Mouse (Mus musculus) olfactory bulb, adult 2 months (tissue): ENCODE results near the gene Cul3. TPM values are rescaled to one million over a fixed set of nuclear protein-coding genes. Genes with fewer than 3 reads are reported as not detected.

Source experiments
- H3K27ac ChIP-seq: fragments of 200-500 bp; 2 replicates; pipeline ENCODE4 v1.5.1; 2012; ENCODE audit warnings: low read depth, low read length; ENCODE audit not compliant: insufficient read depth
- H3K4me1 ChIP-seq: fragments of 200-500 bp; 2 replicates; pipeline ENCODE4 v1.6.1; 2012; ENCODE audit warnings: low read length; ENCODE audit not compliant: control insufficient read depth, insufficient read depth
- H3K4me3 ChIP-seq: fragments of 200-500 bp; 2 replicates; pipeline ENCODE4 v1.5.1; 2012; ENCODE audit warnings: mild to moderate bottlenecking, low read depth, low read length, moderate library complexity; ENCODE audit not compliant: insufficient read depth
- CTCF ChIP-seq: fragments of 200-500 bp; IDR thresholded peaks from 2 replicates; pipeline ENCODE4 v1.5.1; 2012; ENCODE audit warnings: low read depth, mild to moderate bottlenecking, low read length, moderate library complexity; ENCODE audit not compliant: insufficient read depth
- POLR2A ChIP-seq: fragments of 200-500 bp; IDR thresholded peaks from 2 replicates; pipeline ENCODE4 v1.6.1; 2012; ENCODE audit warnings: mild to moderate bottlenecking, low read depth, low read length, moderate library complexity; ENCODE audit not compliant: insufficient read depth
- WGBS: fragments of 180-500 bp; shearing (Covaris S2); methylation state at CpG from one replicate; pipeline ENCODE4 v1.1.7; 2018; 5-methylcytosine and 5-hydroxymethylcytosine counted together
- polyA plus RNA-seq: library from polyadenylated mRNA; stranded (reverse); fragments of >200 nt; gene quantifications from 2 replicates; pipeline ENCODE4 v1.2.4, GENCODE M21; 2012; ENCODE audit warnings: low replicate concordance; ENCODE audit not compliant: missing spikeins, insufficient read depth, insufficient read length

Cul3 gene
- polyA plus RNA-seq, result 477 TPM in 1 of 2 replicates, not detected in the other

GRCm38 (mm10) chr1:80340436-80341376, at the start of gene Cul3:
Gene Cul3, minus strand, starts transcription at chr1:80340480.
- no peaks in the 10 kb centered on the region for H3K4me1 ChIP-seq
- H3K4me3 ChIP-seq, result peak within 1 kb of the TSS; percentile 79
- H3K27ac ChIP-seq, result peak within 1 kb of the TSS; percentile 52
- no peak for TF ChIP-seq CTCF
- peak; percentile 84 for TF ChIP-seq POLR2A
- WGBS, result 8% methylated on average over 76 of the region's 85 CpGs

- H3K4me1 ChIP-seq, result no peaks in the 10 kb centered on the region
- 79% methylated on average over 7 of the region's 7 CpGs for WGBS
- H3K27ac ChIP-seq, result no peak overlapping the region
- H3K4me3 ChIP-seq, result no peak overlapping the region
- TF ChIP-seq CTCF (no peak), POLR2A (no peak)
Measured at GRCm38 (mm10) chr1:80389518-80389917, 49.2 kb upstream of the Cul3 start.

- no peak overlapping the region for H3K27ac ChIP-seq
- TF ChIP-seq POLR2A (no peak), CTCF (no peak)
- WGBS, result 77% methylated on average over 25 of the region's 25 CpGs
- peaks cover 8% of the 10 kb centered on the region; the same call in 1 of the 2 replicates for H3K4me1 ChIP-seq
- H3K4me3 ChIP-seq, result no peak overlapping the region
Measured at GRCm38 (mm10) chr1:80383613-80384589, 43.6 kb upstream of the Cul3 start.

- 91% methylated on average over 7 of the region's 7 CpGs for WGBS
- Histone ChIP-seq H3K4me3 (no peak overlapping the region), H3K4me1 (peaks cover 8% of the 10 kb centered on the region; the same call in 1 of the 2 replicates), H3K27ac (no peak overlapping the region)
- TF ChIP-seq CTCF (no peak), POLR2A (no peak)
Measured at GRCm38 (mm10) chr1:80382928-80383327, 42.6 kb upstream of the Cul3 start.

- Histone ChIP-seq H3K27ac (no peak overlapping the region), H3K4me3 (no peak overlapping the region), H3K4me1 (peaks cover 8% of the 10 kb centered on the region; the same call in 1 of the 2 replicates)
- 17% methylated on average over 4 of the region's 4 CpGs for WGBS
- TF ChIP-seq CTCF (no peak), POLR2A (no peak)
Measured at GRCm38 (mm10) chr1:80381302-80381701, 41.0 kb upstream of the Cul3 start.

- H3K4me3 ChIP-seq, result no peak overlapping the region
- no peak for TF ChIP-seq CTCF
- no peak for TF ChIP-seq POLR2A
- no peak overlapping the region for H3K27ac ChIP-seq
- no peaks in the 10 kb centered on the region for H3K4me1 ChIP-seq
- WGBS, result 76% methylated on average over 3 of the region's 3 CpGs
Measured at GRCm38 (mm10) chr1:80372010-80372409, 31.7 kb upstream of the Cul3 start.

GRCm38 (mm10) chr1:80371189-80371889, 31.1 kb upstream of the Cul3 start:
- no peak overlapping the region for H3K27ac ChIP-seq
- TF ChIP-seq CTCF, result no peak
- H3K4me3 ChIP-seq, result no peak overlapping the region
- WGBS, result 71% methylated on average over 3 of the region's 3 CpGs
- no peaks in the 10 kb centered on the region for H3K4me1 ChIP-seq

GRCm38 (mm10) chr1:80363486-80363885, 23.2 kb upstream of the Cul3 start:
- Histone ChIP-seq H3K4me3 (no peak overlapping the region), H3K4me1 (no peaks in the 10 kb centered on the region), H3K27ac (no peak overlapping the region)
- WGBS, result 93% methylated on average over 8 of the region's 8 CpGs
- TF ChIP-seq CTCF, result no peak
- no peak for TF ChIP-seq POLR2A
